Mouse (Mus musculus) left cerebral cortex, adult 9 months (tissue): ENCODE measurements around the gene Mfsd4a.

Experiments
- DNase-seq, 2 experiments: peaks; one replicate each; pipeline ENCODE4 v3.0.0; 2022; ENCODE audit warnings: low spot score in 2 of 2

Mfsd4a gene

DNA sequence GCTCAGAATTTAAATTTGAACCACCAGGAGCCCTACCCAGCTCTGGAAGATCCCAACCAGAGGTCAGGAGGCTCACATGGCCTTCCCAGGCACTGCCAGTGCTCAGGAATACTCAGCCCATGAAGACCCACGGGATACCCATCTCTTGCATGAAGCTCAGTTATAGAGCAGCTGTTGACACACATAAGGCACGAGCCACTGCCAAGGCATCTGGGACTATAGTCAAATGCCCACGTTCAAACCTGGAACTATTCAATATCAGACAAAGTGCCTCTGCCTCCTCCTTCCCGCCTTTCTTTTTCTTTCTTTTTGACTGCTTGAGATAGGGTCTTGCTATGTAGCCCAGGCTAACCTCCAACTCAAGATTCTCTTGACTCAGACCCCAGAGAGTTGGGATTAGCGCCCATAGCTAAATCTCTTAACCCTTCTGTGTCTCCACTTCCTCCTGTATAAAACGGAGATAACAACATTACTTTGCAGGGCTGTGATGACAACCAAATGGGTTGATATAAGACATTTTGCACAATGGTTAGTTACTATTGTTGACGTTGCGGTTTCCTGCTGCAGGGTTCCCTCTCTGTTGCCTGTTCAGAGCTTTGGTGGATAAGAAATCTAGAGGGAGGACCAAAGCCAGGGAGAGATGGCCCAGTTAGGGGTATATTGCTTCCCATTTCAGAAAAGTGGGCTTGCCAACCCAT, 2.2 kb downstream of the Mfsd4a start:
- peak in 1 of 2 experiments; percentile 29 for DNase-seq

GRCm38 (mm10) chr1:132065001-132065400, 2.9 kb downstream of the Mfsd4a start:
- peak in 1 of 2 experiments; percentile 31 for DNase-seq

DNA sequence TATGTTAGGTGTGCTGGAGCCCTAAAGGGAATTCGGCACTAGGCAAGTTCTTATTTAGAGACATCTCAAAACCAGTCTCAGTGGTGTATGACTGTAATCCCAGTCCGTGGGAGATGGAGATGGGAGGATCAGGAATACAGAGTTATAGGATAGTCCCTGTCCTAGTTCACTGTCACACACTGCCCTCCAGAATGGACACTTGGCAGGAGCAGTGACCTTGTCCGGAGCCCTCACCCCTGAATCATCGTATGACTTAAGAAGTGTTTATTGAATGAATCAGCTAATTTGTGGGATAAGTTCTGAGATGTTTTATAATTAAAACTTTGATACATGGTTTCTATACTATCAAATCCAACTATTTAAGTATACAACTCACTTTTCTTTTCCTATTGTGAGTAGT, 4.8 kb downstream of the Mfsd4a start:
- DNase-seq: no peak

DNA sequence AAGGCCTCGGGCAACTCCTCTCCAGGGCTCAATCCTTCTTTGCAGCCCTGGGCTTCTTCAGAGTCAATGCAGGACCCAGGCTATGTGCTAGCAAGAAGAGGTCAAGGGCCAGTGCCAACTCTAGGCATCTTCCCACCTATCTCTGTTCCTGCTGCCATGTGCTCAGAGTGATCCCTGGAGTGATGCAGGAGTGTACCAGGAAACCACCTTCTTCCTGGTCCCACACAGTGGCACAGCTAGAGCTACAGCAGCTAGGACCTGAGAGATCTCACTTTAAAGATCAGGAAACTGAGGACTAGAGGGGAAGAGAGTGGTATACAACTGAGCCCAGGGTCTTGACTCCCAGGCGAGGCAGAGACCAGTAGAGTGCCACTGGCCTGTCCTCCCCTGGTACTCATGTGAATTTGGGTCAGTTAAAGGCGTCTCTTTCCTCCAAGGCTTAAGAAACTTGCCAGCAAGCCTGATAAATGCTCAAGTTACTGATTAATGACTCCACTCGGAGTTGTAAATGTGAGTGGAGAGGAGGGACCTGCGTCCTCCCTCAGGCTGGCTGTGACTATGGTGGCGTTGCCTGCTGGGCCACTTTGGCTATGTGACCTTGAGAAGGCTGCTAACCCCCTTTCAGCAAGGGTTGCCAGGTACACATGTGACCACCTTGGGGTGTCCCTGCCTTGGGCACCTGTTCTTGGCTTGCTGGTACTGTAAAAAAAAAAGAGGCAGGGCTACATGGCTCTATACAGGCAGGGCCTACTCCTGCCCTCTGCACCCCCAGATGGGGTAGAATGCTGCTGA, 5.9 kb downstream of the Mfsd4a start:
- no peak for DNase-seq

GRCm38 (mm10) chr1:132060036-132060769, 7.7 kb downstream of the Mfsd4a start:
- no peak for DNase-seq

DNA sequence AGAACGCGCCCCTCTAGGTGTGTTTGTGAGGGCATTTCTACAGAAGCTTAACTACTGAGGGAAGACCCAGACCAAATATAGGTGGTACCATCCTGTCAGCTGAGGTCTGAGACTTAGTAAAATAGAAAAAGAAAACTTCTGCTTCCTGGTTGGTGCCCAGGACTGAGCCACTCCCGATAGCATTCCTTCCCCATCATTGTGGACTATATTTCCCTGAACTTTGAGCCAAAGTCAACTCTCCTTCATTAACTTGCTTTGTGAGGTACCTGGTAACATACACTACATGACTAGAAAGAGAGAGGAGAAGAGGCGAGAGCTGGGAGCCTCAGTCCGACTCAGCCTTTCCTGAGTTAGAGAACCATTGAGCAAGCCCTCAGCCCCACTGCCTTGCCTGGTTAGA, 9.3 kb downstream of the Mfsd4a start:
- DNase-seq: no peak

GRCm38 (mm10) chr1:132055054-132055664, 12.7 kb downstream of the Mfsd4a start:
- no peak for DNase-seq

DNA sequence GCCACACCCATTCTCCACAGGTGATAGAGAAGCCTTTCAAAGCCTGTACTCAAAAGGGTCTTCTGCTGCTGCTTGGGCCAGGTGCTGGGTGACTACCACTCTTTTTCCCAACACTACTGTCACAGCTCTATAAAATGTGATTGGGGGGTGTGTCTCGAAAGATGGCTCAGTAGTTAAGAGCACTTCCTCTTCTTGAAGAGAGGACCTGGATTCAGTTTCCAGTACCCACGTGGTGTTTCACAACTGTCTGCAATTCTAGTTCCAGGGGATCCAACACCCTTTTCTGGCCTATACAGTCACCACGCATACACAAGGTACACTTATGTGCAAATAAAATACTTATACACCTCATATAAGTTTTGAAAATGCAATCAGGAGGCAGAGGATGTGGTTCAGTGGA, 13.5 kb downstream of the Mfsd4a start:
- DNase-seq: no peak

DNA sequence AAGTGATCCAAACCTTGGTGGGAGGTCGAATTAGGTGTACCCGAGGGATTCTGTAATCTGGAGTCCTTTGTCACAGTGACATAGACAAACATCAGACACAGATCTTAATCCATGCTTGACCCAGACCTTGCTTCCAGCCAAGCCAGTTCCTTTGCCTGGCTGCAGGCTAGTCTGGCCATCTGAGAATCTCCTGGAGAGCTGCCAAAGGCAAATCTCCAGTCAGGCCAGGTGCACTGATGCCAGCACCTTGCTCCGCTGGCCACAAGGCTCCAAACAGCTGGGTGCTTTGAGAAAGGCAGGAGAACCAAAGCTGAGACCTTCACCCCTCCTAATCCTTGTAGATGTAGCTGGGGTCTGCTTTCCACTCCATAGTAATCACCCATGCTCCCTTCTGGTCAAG, 16.1 kb downstream of the Mfsd4a start:
- no peak for DNase-seq

- DNase-seq: peak in 1 of 2 experiments; percentile 61
Measured at GRCm38 (mm10) chr1:132046143-132046735, 21.6 kb downstream of the Mfsd4a start.

DNA sequence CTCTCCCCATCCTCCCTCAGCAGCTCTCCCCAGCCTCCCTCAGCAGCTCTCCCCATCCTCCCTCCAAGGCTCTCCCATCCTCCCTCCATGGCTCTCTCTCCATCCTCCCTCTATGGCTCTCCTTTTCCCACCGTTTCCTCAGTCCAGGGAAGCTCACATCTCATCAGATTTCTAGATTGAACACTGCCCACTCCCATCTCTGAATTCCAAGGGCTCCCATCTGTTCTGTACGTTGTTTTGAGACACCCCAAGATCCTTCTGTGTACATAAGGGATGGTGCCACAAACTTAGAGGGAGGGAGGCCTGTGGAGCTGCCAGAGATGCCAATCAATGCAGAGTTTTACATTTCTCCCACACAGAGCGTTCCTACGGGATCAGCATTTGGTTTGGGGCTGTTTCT, 24.1 kb downstream of the Mfsd4a start:
- DNase-seq: peak; percentile 54 to 62

GRCm38 (mm10) chr1:132040201-132040621, 27.7 kb downstream of the Mfsd4a start:
- DNase-seq: no peak

DNA sequence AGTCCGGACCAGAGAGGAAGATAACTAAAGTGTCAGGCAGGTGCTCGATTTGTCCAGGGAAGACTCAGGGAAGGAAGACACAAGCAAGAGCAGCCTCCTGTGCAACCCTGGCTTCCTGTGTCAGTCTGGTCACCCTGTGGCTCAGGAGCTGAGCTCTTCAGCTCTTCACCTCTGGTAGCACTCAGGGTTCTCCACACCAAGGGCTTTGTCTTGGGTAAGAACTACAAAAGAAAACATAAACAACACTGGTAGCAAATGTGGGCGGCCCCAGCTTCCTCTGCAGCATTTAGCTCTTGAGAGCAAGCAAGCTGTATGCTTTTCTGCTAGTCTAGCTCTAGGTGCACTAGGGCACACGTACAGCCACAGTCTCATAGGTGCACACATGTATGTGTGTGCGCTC, 29.1 kb downstream of the Mfsd4a start:
- no peak for DNase-seq

DNA sequence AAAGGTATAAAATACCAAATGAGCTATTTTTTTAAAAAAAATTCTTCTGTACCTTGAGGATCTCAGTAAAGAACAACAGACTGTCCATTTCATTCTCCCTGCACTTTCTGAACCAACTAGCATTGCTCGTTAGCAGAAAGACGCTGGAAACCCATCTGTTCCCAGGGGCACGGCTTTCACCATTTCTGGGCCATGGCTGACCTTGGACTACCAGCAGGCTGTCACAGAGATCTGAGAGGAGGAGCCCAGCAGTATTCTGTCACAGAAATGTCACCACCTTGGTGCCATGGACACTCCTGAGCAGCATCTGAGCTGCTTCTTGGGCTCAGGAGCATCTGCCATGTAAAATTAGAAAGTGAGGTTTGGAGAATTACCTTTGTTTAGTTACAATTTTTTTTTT, 30.1 kb downstream of the Mfsd4a start:
- DNase-seq: no peak

- no peak for DNase-seq
Measured at GRCm38 (mm10) chr1:132032172-132032571, 35.7 kb downstream of the Mfsd4a start.

DNA sequence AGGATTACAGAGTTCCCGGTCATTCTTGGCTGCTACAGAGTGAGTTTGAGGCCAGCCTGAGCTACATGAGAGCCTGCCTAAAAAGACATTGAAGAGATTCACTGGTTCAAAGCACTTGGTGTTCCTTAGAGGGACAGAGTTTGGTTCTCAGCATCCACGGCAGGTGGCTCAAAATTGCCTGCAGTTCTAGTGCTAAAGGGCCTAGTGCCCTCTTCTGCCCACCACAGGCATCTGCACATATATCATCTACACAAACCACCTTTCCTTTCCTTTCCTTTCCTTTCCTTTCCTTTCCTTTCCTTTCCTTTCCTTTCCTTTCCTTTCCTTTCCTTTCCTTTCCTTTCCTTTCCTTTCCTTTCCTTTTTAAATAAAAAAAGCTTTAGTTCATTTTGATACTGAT, 37.3 kb downstream of the Mfsd4a start:
- no peak for DNase-seq

DNA sequence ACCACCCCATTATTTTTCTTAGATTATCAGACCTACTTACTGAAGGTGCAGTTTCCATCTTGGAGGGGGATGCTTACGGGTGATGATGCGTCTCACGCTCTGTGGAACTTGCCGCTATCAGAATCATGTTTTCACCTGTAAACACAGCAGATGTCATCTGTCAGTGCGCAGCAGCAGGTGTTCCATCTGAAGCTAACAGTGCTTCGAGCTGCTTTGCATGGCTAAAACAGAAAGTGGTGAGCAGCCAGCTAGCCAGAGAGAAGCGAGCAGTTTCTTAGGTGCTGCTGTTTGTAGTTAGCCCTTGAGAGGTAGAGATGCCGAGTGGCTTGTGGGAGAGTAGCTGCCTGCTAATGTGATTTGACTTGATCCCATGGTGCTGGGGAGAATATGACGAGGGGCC, 39.4 kb downstream of the Mfsd4a start:
- no peak for DNase-seq

DNA sequence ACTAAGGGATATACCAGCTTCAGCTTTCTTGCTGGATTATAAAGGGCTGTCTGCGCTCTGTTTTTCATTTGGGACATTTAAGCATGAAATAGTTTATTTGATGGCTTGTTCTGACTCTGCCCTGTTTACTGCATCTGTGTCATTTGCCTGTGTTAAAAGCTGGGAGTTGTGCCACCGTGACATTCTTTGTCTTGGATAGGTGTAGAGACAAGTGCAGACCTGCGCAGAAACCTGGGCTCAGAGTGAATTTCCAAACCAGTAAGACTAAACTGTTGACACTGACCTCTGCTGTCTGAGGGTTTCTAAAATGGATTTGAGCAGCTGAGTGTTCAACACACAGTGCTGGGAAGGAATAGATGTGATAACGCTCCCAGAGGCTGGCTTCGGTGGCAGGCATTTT, 39.9 kb downstream of the Mfsd4a start:
- no peak for DNase-seq

DNA sequence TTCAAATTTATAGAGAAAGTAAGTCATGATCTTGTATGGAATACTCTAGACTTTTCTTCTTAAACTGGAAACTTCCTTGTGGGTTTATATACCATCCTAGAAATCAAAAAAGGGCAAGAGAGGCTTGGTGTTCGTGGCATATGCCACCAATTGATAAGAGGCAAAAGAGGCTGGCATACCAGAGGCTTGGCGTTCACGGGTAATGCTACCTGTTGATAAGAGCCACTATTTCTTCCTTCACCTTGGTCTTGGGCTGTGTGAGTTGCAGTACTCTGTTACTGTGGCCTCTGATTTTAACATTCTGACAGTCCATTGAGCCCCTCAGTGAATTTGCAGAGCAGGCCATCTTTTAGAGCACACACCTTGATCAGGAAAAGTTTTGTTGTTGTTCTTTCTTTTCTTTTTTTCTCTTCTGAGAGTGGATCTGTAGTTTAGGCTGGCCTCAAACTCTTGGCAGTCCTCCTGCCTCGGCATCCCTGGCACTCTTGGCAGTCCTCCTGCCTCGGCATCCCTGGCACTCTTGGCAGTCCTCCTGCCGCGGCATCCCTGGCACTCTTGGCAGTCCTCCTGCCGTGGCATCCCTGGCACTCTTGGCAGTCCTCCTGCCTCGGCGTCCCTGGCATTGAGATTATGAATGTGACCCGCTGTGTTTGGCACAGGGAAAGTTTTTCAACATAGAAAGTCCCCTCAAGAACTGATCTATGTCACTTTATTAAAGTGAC, 40.8 kb downstream of the Mfsd4a start:
- no peak for DNase-seq

GRCm38 (mm10) chr1:132022107-132022506, 45.8 kb downstream of the Mfsd4a start:
- DNase-seq: no peak

DNA sequence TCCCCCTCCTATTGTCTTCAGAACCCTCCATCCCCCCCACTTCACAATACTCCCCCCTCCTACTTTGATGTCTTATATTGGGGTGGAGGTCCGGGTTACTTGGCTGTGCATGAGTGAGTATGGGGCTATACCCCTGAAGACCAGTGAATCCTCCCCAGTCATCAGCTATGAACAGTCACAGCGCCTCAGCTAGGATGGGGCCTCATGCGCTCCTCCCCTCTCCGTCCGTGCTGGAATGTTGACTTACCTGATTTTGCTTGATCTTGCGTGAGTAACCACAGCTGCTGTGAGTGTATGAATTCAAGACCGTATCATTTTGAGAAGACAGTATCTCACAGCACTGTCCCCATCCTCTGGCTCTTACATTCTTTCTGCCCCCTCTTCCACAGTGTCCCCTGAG, 48.0 kb downstream of the Mfsd4a start:
- no peak for DNase-seq
